Mouse (Mus musculus) megakaryocyte, embryonic 14.5 days (primary cell): Measurements from ENCODE around the gene Olfr735.

Experiments used
- FLI1 ChIP-seq: IDR thresholded peaks from 2 replicates; pipeline ENCODE4 v1.6.1; 2012; ENCODE audit warnings: low read length, inconsistent platforms, mixed read lengths
- GATA1 ChIP-seq: IDR thresholded peaks from 3 replicates; pipeline ENCODE4 v1.6.1; 2012; ENCODE audit warnings: mixed read lengths, low read length, inconsistent platforms, borderline replicate concordance

DNA sequence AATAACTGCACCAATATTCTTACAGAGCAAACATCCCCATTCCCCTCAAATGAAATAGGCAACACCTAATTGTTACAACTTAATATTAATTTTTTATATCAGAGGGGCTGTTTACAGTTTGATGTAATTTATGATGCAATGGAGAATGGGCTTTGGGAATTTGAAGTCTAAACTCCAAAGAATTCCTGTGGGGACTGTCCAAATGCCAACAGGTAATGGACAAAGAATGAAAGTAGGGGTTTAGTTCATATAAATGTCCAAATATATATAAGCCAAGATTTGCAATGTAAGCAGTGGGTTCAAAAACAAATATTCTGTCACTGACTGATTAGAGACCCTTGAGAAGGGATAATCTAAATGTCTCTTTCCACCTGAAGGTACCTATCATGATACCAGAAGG, 47.2 kb downstream of the Olfr735 start, which contains the start of gene Olfr733:
- TF ChIP-seq FLI1 = no peak
- no peak for TF ChIP-seq GATA1
